Mouse (Mus musculus) lung, postnatal 14 days (tissue): ENCODE data around the gene Mea1.

ENCODE experiments used
- DNase-seq: peaks from one replicate; pipeline ENCODE4 v3.0.0; 2021

Gene Mea1

DNA sequence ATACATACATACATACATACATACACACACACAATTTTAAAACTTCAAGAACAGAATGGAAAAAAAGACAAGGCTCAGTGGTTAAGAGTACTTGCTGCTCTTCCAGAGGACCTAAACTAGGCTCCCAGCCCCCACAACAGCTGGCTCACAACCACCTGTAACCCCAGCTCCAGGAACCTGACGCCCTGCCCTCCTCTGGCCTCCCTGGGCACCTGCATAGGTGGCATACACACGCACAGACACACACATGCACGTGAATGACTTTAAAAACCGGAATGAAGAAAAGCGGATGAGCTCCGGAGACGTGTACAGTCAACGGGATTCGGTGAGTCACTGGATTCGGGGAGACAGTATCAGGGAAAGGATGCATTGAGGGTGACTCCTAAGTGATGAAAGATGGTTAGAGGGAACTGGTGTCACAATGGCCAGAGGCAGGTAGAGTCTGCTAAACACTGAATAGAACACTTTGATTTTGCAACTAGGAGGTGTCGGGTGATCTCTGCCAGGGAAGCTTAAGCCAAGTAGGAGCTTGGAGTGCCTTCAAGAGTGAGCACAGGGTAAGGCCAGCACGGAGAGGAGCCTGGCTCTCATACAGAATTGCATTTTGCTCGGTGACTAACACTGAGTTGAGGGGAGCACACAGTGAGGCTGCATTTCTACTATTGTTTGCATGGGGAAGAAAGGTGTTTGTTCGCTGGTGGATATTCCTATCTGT lies 27.9 kb downstream of the Mea1 start:
- peak; percentile 17 for DNase-seq

DNA sequence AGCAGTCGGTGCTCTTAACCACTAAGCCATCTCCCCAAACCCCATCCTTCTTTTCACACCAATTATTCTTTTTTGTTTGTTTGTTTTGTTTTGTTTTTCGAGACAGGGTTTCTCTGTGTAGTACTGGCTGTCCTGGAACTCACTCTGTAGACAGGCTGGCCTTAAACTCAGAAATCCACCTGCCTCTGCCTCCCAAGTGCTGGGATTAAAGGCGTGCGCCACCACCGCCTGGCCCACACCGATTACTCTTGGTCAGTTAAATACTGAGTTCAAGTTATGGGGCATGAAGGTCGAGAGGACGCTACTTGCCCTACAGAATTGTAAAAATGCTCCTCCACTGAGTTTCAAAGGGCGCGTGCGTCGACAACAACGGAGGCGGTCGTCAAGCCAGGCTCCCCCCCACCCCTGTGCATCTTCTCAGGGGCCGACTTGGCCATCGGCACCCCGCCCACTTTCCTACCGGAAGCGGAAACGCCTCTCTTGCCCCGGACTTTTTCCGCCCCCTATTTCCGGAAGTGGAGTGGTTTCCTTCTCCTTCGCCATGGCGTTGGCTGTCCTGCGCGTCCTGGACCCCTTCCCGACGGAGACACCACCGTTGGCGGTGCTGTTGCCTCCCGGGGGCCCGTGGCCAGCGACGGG lies 32.5 kb downstream of the Mea1 start, which contains the start of gene Pex6:
Gene Pex6 (plus strand): TSS at position 505 of the 639 bp plus-strand sequence.
- peak; percentile 95 for DNase-seq

DNA sequence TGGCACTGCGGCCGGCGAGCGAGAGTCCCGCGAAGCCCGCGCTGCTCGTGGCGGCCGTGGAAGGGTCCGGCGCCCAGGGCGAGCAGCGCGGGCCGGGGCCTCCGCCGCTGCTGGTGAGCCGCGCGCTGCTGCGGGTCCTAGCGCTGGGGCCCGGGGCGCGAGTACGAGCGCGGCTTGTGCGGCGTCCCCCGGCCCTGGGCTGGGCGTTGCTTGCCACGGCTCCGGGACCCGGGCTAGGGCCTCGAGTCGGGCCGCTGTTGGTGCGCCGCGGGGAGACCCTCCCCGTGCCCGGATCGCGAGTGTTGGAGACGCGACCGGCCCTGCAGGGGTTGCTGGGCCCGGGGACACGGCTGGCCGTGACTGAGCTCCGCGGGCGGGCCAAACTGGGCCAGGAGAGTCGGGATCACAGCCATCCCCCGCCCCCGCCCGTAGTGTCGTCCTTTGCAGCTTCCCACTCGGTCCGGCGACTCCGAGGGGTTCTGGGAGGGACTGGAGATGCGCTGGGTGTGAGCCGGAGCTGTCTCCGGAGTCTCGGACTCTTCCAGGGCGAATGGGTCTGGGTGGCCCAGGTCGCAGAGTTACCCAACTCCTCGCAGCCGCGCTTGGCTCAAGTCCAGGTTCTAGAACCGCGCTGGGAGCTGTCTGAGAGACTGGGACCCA lies 33.1 kb downstream of the Mea1 start:
- peak; percentile 61 for DNase-seq

DNA sequence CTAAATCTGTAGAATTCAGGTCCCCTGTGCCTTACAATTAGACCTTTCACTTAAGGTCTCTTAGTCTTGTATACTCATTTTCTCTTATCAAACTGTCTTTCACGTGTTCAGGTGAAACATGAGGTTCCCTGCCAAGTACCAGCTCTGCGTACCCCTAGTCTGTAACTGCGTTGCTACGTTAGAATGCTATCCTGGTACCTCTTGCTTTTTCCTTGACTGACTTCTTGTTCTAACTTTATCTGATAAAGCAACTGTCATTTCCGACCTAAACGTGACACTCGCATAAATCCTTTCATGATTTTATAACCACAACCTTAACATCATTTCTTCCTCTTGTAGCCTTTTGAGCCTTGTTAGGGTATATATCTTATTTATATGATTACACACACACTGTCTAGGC lies 33.8 kb downstream of the Mea1 start:
- DNase-seq: no peak

DNA sequence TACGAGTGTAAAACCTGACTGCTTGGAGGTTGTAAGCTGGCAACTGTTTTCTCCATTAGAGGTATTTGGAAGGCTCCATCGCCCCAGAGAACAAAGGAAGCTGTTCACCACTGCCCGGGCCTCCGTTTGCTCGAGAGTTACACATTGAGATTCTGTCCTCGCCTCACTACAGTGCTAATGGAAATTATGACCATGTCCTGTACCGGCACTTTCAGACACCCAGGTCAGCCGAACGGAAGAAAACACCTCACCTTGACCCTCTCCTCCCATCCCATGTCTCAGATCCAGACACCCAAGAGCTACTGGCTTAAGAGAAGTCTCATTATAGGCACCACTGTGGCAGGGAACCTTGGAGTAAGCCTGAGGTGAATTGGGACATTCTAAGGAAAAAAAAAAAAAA lies 35.3 kb downstream of the Mea1 start:
- no peak for DNase-seq

DNA sequence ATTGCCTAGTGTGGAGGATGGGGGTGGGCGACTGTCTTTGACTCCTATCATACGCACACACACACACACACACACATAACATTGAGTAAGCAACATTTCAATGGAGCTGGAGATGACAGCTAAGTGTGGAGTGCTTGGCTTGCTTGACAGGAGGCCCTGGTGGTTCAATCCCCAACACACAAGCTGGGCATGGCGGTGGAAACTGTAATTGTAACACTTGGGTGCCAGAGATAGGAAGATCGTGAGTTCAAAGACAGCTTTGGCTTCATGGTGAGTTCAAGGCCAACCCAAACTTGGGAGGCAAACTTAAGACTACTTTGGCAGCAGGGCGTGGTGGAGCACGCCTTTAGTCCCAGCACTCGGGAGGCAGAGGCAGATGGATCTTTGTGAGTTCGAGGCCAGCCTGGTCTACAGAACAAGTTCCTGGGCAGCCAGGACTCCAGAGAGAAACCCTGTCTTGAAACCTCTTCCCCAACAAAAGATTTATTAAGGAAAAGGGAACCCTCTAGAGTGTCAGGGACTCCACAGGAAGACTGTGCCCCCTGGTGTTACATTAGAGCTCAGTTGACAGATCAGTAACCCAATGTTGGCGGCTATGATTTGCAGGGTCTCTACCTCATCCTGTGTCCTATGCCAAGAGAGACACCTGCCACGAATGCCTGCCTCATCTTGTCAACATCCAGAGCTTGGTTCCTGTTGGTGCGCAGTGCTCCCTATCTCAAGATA lies 36.3 kb downstream of the Mea1 start:
- DNase-seq: peak; percentile 29

DNA sequence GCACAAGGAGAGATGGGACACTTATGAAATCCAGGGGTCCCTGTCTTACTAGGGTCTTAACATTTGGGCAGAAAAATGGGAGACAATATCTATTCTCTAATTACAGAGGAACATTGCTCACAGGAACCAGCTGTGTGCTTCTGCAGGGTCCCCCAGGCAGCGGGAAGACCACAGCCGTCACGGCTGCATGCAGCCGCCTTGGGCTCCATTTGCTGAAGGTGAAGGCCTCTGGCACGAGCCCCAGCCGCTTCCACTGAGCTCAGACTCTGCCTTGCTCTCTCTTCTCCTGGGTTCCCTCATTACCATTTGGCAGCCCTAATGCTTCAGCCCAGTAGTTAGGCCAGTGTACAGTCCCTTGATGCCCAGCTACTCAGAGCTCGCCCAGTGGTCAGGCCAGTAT lies 42.5 kb downstream of the Mea1 start:
- DNase-seq: no peak

DNA sequence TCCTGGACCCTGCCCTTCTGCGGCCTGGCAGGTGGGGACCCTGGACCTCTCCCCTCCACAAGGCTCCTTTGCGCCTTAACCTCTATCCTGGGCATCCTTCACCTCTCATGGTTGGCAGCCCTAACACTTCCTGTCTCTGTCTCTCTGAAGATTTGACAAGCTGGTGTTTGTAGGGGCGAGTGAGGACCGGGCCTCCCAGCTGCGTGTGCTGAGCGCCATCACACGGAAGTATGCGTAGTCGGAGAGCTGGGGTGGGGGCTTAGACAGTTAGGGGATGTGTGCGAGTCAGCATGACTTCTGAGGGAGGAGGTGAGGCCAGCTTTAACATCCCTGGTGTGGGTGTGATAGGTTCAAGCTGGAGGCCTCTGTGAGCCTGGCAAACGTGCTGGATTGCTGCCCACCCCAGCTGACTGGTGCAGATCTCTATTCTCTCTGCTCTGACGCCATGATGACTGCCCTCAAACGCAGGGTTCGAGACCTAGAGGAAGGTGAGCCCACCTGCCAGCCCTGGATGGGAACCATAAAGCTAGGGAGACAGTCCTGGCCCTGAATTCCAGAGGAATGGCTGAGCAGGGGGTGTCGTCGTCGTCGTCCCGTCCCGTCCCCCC lies 46.0 kb downstream of the Mea1 start:
- no peak for DNase-seq

DNA sequence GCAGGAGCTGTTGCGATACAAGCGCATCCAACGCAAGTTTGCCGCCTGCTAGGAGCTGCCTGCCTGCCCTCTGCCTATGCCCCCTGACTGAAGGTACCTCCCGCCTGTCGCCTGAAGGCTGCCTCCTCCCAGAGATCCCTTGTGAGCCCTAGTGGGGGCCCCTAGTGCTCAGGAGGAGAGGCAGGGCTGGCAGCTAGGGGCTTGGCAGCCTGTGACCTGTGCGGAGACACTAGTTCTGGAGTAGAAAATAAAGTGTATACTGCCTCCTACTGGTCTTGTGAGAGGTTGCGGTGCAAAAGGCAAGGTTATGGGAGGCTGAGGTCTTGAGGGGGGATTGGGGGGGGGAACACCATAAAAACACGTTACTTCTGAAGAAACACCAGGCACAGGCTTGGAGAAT lies 46.7 kb downstream of the Mea1 start:
- no peak for DNase-seq

DNA sequence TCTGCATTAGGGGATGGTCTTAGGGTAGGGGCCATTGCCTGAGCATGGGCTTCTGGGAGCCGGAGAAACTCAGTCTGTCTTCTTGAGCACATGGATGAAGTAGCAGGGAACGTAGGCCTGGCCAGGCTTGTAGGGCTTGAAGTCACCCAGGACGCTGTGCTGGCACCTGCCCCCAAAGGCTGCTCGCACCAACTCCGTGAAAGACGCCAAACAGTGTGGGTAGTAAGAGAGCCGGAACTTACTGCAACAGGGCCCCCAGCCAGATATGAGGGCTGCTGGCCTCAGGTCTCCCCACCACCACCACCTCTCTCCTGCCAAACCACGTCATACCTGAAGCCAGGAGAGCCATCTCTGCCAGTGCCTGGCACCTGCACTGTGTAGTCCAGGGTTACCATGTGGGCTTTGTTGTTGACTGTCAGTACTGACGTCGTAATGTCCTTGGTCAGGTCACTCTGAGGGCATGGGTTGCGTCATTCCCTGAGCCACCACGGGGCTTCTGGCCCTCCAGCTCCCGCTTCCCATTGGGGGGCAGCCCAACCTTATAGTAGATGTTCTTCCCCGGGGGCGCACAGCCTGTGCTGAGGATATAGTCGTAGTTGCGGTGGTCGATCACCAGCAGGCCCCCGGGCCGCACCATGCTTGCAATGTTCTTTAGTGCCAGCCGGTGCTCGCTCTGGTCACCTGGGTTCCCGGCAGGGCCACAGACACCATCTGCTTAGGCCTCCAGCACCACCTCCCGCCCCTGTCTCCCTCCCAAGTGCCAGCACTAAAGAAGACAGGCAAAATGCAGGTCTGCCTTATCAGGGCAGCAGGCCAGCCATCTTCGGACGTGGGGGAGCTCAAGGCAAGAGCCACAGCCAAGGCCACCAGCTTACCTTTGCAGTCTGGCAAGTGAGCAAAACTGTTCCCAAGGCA lies 47.4 kb downstream of the Mea1 start:
- DNase-seq: no peak

DNA sequence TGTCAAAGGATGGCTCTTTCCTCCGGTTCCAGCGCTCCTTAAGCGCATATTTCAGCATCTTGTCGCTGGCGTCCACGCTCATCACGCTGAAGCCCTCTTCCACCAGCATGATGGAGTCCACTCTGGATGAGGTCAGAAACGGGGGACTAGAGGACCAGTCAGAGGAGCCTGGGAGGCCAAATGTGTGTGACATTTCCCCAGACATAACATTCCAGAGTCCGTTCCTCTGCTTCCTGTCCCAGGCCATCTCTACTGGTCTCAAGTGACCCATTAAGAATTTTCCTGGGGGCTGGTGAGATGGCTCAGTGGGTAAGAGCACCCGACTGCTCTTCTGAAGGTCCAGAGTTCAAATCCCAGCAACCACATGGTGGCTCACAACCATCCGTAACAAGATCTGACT lies 48.7 kb downstream of the Mea1 start:
- no peak for DNase-seq

DNA sequence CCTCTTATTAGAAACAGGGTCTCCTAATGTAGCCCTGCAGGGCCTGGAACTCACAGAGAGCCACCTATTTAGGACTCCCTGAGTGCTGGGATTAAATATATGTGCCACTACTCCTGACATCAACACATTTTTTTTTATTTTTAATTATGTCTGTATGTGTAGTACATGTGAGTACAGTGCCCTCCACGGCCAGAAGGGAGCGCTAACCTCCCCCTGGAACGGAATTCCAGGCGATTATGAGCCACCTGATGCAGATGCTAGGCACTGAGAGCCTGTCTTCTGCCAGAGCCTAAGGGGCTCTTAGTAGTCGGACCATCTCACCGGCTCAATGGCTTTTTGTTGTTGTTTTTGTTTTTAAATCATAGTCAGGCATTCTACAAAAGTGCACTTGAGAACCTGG lies 49.4 kb downstream of the Mea1 start:
- peak; percentile 51 for DNase-seq

DNA sequence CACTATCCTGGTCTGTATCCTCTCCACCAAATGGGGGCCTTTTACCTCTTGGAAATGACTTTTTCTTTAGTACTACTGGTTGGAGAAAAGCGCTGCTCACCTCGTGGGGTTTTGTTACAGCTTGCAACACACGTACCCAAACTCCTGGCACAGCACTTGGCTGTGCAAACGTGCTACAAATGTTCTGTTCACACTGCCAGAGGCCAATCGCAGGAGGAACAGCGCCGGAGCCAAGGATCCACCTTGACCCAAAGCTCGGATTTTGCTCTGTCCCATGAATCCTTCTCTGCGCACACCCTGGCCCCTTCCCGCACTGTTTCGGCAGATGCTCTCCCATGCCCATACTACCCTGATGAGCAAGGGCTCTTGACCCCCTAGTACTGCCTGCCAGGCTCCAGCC lies 49.9 kb downstream of the Mea1 start:
- DNase-seq: no peak

DNA sequence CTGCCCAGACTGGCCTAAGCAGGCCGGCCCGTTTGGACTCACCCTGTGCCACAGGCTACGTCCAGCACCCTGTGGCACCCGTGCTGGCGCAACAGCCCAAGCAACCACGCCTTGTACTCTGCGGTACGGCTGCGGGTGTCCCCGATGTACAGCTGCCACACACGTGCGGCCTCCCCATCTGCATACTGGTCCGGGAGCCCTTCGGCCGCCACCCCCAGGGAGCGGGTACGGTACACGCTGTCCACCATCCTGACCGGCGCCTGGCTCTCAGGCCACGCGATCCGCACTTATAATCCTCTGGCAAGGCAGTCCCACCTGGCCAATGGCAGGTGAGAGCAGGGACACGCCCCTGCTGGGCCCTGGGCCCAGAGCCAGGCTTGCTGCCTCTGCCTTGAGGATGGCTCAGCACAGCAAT lies 50.3 kb downstream of the Mea1 start, which contains the start of gene Gnmt:
Gene Gnmt (minus strand): TSS at position 265 of the 415 bp plus-strand sequence.
- peak; percentile 62 for DNase-seq
